Mouse (Mus musculus) Patski (cell line): ENCODE measurements around the gene Ect2. TPM values are rescaled to one million over a fixed set of nuclear protein-coding genes. Genes with fewer than 3 reads are reported as not detected.

Experiments used
- ATAC-seq: fragments of 100-300 bp; one replicate; pipeline ENCODE4 v1.8.0; 2021
- CTCF ChIA-PET: fragments of 350-600 bp; sonication (Branson Sonifier 250); formaldehyde crosslinking; loops from one replicate; lab custom pipeline; 2022; ENCODE audit warnings: inconsistent platforms; lab: Charles Lee
- POLR2A ChIA-PET: fragments of 350-600 bp; sonication (Branson Sonifier 250); formaldehyde crosslinking; loops from one replicate; lab custom pipeline; 2022; ENCODE audit warnings: antibody characterized with exemption, inconsistent platforms; lab: Charles Lee
- DNase-seq: peaks from one replicate; pipeline ENCODE4 v3.0.0-alpha.2; 2011; ENCODE audit warnings: low read depth, low spot score
- H3K27me3 ChIP-seq: fragments of 371-371 bp; one replicate; pipeline ENCODE4 v1.5.1; 2021
- CTCF ChIP-seq: fragments of 100-300 bp; IDR thresholded peaks from one replicate; pipeline ENCODE4 v1.5.1; 2021
- in situ Hi-C: fragments of 300-500 bp; cut with MboI; formaldehyde crosslinking; loops from 3 replicates; pipeline ENCODE4 v1.11.1; 2018; ENCODE audit warnings: low pct_unique_long_range_greater_than_20kb, mixed read lengths
- polyA plus RNA-seq: library from polyadenylated mRNA; unstranded; gene quantifications from one replicate; pipeline ENCODE4 v1.2.3, GENCODE M21; 2021

Gene Ect2
- polyA plus RNA-seq, 1 experiment from 2014 or later = 110 TPM

GRCm38 (mm10) chr3:27059529-27060322 lies 94.0 kb downstream of the Ect2 start:
- CTCF ChIA-PET = interaction anchor here (1.5 kb wide), 1 partner anchor 12 kb away, joined by 4 read pairs; no protein-coding TSS in a partner anchor
- in situ Hi-C loops = no loop called here

DNA sequence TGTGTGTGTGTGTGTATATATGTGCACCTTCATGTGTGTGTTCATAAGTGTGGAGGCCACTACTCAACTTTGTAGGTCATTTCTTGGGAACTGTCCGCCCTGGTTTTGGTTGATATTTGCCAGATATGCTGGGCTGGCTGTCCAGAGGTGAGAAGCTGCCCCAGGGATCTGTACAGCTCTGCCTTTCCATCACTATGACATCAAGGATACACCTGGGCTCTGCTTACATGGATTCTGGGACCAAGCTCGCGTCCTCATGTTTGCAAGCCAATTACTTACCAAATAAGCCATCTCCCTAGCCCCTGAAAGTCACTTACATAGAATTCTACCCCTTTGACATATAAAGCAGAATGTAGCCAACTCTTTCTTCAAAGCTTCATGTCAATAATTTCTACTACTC lies 98.2 kb downstream of the Ect2 start:
- H3K27me3 ChIP-seq = peaks cover 19% of the 10 kb centered on the region
- POLR2A ChIA-PET = no interaction called here
- in situ Hi-C loops = no loop called here
- ATAC-seq = no peak
- no peak for TF ChIP-seq CTCF
- CTCF ChIA-PET = interaction anchor here (1.1 kb wide), 1 partner anchor 12 kb away, joined by 3 read pairs; no protein-coding TSS in a partner anchor
- DNase-seq = no peak

More at GRCm38 (mm10) chr3:27059529-27060322, 94.0 kb downstream of the Ect2 start:
- ATAC-seq (no peak), DNase-seq (no peak)
- H3K27me3 ChIP-seq = peaks cover 16% of the 10 kb centered on the region
- TF ChIP-seq CTCF = no peak
- POLR2A ChIA-PET = no interaction called here

- ATAC-seq = no peak
- in situ Hi-C loops = no loop called here
- no peak for TF ChIP-seq CTCF
- CTCF ChIA-PET = no interaction called here
- POLR2A ChIA-PET = interaction anchor here (0.6 kb wide), 1 partner anchor 16 kb away, joined by 3 read pairs; no protein-coding TSS in a partner anchor
- no peak for DNase-seq
- H3K27me3 ChIP-seq = peaks cover 24% of the 10 kb centered on the region
Observed at GRCm38 (mm10) chr3:27054766-27055165, 98.9 kb downstream of the Ect2 start.

Other genes with a start within 250 kb of the Ect2 start
- 188 TPM for gene Nceh1, start 29.1 kb upstream of the Ect2 start, polyA plus RNA-seq
- gene Tnfsf10, start 163.2 kb upstream of the Ect2 start, polyA plus RNA-seq = 1.5 TPM
- not detected for gene Ghsr, start 217.5 kb upstream of the Ect2 start, polyA plus RNA-seq